Mouse (Mus musculus): ENCODE results near the gene Panx1. TPM values are rescaled to one million over a fixed set of nuclear protein-coding genes. Genes with fewer than 3 reads are reported as not detected.

Panx1 gene
- total RNA-seq, 2 experiments from 2014 or later = 31.2 to 39.3 TPM

DNA sequence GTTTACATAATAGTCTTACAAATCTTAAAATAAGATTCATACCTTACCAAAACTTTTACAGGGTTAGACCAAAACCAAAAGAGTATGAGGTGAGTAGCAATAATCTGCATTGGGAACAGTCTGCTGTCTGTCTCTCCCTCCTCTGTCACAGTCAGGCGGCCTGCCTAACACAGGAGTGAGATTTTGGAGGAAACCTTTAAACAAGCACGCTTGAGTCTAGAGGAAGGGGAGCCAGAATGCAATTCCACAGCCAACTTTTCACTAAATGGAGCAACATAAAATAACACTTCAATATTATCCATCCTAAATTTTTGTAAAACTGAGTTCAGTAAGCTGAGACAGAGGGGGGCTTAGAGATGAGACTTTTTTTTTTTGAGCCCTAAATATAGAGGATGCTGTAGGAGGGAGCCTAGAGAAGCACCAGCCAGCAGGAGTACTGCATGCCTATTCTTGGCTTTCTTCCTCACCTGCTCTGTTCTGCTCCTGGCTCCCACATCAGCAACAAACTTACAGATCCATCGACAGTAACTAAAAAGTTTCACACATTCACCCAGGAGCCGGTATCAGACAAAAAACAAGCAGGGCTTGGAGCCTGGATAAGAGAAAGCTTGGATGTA, 63.6 kb downstream of the Panx1 start:
- DNase-seq = no peak
- intact Hi-C loops (cut with DNase I) = no loop called here

DNA sequence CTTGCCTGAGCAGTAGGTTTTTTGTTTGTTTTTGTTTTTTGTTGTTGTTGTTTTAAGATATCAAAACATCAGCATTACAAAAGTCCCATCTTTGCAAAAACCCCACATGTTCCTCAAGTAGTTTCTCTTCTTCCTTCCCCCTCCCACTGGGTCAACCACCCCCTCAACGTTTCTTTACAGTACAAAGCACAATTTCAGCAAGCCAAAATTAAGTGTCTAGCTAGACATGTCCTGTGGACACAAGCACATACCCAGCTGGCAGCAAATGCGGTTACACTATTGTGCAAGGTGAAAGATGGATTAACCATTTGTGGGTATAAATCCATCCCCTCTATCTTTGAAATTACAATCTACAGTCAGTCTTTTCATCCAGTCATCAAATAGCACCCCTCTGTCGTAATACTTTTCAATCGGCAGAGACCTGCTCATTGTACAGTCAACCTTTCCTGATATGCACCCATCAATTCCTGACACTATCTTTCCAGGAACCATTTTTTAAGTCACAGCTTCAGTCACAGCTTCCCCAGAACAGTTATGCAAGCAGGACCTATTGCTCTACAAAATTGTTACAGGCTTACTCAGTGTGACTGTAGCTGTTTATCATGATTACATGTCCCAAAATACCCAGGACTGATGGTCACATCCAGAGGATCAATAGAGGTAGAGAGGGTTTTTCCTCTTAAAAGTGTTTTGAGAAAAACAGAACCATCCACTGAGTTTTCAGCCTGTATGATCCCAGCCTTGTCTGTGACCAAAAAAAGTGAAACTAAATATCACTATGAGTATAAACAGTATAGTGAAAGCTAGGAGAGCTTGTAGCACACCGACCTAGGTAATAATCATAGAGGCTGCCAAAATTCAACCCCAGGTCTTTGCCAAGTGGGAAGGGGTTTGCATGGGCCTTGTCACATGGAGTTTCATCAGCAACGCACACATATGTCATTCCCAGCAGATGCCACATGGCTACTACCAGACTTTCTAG, 70.7 kb downstream of the Panx1 start:
- intact Hi-C loops (cut with DNase I) = no loop called here
- no peak for DNase-seq

DNA sequence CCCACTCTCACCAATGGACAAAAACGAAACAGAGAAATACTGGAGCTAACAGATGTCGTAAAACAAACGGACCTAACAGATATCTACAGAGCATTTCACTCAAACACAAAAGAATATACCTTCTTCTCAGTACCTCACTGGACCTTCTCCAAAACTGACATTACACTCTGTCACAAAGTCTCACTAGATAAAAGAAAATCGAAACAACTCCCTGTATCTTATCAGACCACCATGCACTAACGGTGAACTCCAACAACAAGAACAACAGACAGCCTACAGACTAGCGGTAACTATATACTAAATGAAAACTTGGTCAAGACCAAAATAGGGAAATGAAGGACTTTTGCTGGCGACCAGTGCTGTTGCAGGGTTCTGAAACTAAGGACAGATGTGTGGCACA, 71.5 kb downstream of the Panx1 start:
- no peak for DNase-seq
- intact Hi-C loops (cut with DNase I) = no loop called here

DNA sequence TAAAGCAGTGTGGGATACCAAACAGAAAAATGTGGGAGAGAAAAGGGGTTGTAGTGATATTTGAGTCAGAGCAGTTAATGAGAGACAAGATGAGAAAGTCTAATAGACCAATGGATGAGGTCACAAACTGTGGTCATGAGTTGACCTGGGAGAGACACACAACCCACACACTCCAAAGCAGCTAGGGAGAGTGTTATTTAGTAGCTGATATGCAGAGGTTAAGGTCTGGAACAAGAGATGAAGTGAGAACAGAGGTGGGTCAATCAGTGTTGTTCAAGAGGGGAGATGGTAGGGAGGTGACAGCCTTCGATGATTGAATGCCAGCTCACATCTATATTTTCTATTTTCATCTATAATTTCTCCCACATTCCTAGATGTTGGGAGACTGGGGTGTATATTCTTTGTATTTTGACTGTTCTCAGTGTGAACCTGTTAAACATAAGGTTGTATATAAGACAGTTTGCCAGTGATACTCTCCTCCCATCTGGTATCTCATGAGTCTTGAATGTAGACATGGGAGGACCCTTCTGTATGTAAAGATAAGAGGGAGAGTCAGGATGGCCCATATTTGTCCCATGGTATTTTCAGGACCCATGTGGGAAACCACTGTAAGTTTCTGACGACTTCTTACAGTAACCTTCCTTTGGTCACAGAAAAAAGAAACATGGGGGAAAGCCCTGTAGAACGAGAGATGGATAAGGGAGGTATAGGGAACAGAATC, 74.3 kb downstream of the Panx1 start:
- intact Hi-C loops (cut with DNase I) = no loop called here

DNA sequence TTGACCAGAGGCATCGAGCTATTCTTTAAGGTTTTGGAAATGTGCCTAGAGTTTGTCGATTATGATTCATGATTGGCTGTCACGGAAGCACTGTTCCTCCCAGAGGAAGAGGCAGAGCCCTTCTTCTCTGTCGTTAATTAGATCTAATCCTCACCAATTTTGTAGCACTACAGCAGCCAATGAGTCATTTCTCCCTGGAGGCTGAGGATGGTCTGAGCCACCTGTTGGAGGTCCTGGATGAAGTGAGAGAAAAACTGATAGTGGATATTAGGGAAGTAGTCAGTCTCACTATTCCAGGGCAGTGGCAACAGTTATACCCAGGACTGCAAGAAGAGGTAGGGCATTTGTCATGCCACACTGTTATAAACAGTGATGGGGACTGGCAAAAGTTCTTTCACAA, 75.1 kb downstream of the Panx1 start:
- DNase-seq = no peak

More for the DNA sequence above, 74.3 kb downstream of the Panx1 start:
- DNase-seq = no peak

DNA sequence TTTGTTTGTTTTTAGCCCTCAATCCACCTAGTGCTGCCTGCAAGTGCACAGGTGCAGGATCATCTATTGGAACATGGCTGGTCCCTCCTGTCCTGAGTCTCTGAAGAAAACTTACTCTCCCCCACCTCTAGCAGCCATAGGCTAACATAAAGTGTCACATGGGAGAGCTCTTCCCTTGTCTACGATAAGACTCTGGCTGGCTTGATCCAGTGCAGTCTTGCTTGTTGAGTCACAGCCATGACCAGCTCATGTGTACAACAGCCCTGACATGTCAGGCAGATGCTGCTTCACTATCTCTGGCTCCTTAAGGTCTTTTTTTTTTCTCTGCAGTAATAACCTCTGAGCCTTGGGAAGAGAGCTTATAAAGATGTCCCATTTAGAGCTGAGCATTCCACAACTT, 77.7 kb downstream of the Panx1 start:
- intact Hi-C loops (cut with DNase I) = no loop called here
- DNase-seq = no peak

More for the DNA sequence above, 75.1 kb downstream of the Panx1 start:
- intact Hi-C loops (cut with DNase I) = no loop called here

DNA sequence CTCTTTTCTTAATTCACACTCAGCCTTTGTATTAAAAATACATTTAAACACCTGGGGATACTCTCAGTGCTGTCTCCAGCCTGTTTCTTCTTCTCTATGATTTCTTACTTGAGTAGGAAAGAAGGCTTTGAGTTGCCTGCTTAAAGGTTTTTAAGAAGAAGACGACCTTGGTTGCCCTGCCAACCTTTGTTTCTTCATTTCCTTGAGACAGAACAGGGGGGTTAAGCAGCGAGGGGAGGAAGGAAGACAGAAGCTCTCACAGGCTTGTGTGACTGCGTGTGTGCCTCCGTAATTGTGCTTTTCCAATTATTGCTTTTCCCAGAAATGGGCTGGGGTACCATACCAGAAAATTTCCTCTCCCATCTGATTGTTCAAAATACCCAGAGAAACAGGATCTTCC, 78.5 kb downstream of the Panx1 start:
- DNase-seq = no peak
- intact Hi-C loops (cut with DNase I) = no loop called here

DNA sequence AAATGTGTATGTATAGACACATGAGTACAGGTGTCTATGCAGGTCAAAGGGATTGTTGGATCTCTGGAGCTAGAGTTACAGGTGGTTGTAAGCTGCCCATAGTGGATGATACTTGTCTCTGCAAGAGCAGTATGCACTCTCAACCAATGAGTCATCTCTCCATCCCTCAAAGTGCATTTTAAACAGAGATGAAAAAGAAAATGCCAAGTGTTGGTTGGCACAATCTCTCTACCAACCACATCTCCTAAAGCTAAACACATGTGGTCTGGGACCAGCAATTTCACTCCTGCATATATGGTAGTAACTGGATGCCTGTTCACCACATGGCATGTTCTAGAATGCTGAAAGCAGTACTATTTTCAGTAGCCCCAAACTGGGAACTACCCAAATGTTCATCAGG, 79.9 kb downstream of the Panx1 start:
- intact Hi-C loops (cut with DNase I) = no loop called here
- DNase-seq = no peak

DNA sequence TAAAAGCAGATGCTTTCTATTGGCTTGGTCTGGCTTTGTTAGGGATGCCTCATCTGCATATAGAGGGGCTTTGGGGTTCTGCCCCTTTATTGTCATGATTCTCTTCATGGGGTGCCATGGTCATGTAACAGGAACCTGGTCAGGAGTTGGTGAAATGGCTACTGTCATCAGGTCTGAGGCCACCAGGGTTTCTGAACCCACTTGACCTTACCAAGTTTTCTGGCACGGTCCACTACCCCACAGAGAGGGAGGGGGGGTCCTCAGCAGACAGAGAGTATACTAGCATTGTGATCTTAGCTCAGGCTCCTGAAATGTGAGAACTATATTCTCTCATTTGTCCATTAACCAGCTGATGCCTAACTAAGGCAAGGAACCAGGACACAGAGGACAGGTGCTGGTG, 82.5 kb downstream of the Panx1 start:
- DNase-seq = no peak
- intact Hi-C loops (cut with DNase I) = no loop called here

DNA sequence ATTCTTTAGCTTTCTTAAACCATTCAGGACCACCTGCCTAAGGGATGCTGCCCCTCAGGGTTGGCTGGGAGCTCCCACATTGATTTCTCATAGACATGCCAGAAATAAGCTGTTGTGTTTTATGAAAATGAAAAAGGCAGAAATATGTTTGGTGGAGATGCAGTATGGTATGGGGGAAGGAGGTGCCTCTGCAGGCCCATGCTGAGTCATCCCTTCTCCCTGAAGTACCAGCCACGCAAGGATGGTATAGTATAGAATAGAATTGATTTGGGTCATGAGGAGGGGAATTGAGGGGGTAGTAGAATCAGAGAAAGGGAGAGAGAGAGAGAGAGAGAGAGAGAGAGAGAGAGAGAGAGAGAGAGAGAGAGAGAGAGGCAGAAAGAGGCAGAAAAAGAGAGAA, 90.6 kb downstream of the Panx1 start:
- DNase-seq = no peak
- intact Hi-C loops (cut with DNase I) = no loop called here

Other genes with a start within 250 kb of the Panx1 start
- not detected for gene Gpr83, start 185.3 kb downstream of the Panx1 start, total RNA-seq (2021)
- gene Izumo1r, start 141.5 kb downstream of the Panx1 start, total RNA-seq (2021) = not detected
- under 1 TPM; 0.33 to 0.62 TPM for gene Hephl1, start 66.6 kb upstream of the Panx1 start, total RNA-seq (2021)
- gene Vstm5, start 193.6 kb upstream of the Panx1 start, total RNA-seq (2021) = under 1 TPM; 0.12 to 0.13 TPM
- 10 to 100 TPM in 1 of 2 experiments, 1 to 10 TPM in 1; 6.9 to 10.2 TPM for gene Med17, start 234.5 kb upstream of the Panx1 start, total RNA-seq (2021)